9 mouse cellular contexts compared by ENCODE assay signal in the genomic region with DNA sequence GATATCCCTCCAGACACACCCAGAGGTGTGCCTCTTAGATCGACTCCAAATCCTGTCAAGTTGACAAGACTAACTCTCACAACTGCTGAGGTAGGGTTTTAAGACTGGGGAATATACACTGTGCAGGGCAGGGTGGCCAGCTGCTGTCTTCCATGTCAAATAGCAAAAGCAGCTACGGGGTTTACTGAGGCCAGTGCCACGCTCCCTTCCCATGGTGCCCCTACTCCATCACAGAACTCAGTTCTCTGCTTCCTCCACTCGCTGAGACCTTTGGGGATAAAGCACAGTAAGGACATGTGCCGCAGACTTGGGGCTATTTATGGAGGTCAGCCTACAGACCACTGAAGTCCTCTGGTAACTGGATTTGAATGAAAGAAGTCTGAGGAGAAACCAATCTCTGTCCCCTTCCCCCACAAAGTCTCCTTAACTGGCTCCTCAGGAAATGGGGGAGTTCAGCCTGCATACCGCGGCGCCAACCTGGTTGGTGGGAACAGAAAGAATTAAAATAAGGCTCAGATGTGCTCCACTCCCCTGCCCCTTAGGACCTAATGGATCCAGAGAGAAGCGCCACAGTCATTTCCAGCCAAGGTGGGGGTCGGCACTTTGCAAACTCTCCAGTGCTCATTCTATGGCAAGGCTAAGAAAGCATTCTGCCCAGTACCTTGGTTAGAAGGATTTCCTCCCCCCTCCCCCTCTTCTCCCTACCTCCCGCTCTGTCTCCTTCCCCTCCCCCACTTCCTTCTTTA.
DNase-seq lines count a peak whose midpoint lies in the region; ATAC-seq lines count a peak whose summit lies in the region.
"Had no signal": no experiment of that assay in that cellular context is flagged by ENCODE, and none has a peak within 500 bp of the region (broad histone marks: within the 10 kb centered on the region; RNA-seq: fewer than 3 reads in every experiment).

No protein-coding gene starts in this region.

- H3K36me3 ChIP-seq in liver, embryonic 11.5 days (ENCODE audit: control insufficient read depth, insufficient read depth, low read length), result no peaks in the 10 kb centered on the region
- no peaks in the 10 kb centered on the region for H3K36me3 ChIP-seq in forebrain, embryonic 11.5 days (ENCODE audit: control insufficient read depth, insufficient read depth, low read length)
- H3K36me3 ChIP-seq in limb, embryonic 11.5 days (ENCODE audit: control insufficient read depth, insufficient read depth, low read length), result no peaks in the 10 kb centered on the region
- no peaks in the 10 kb centered on the region for H3K36me3 ChIP-seq in neural tube, embryonic 11.5 days (ENCODE audit: control insufficient read depth, insufficient read depth, low read length)
- H3K36me3 ChIP-seq: G1E had no signal

- peak overlapping the region; percentile 55 for H3K4me2 ChIP-seq in liver, embryonic 11.5 days
- peak overlapping the region; percentile 41 for H3K4me2 ChIP-seq in forebrain, embryonic 11.5 days (ENCODE audit: low read depth, low read length, severe bottlenecking)
- H3K4me2 ChIP-seq in limb, embryonic 11.5 days (ENCODE audit: low read depth, severe bottlenecking), result peak overlapping the region; percentile 36
- H3K4me2 ChIP-seq in neural tube, embryonic 11.5 days (ENCODE audit: low read depth), result peak overlapping the region; percentile 24; the same call in 1 of the 2 replicates

- WGBS in liver, embryonic 11.5 days, result 10% methylated on average over 11 of the region's 11 CpGs
- WGBS in forebrain, embryonic 11.5 days, result 13% methylated on average over 11 of the region's 11 CpGs
- WGBS in limb, embryonic 11.5 days, result 15% methylated on average over 11 of the region's 11 CpGs
- WGBS in neural tube, embryonic 11.5 days, result 18% methylated on average over 11 of the region's 11 CpGs

- H3K27ac ChIP-seq in liver, embryonic 11.5 days (ENCODE audit: low read depth, low read length), result no peak overlapping the region
- H3K27ac ChIP-seq in forebrain, embryonic 11.5 days (ENCODE audit: low read depth, low read length), result no peak overlapping the region
- H3K27ac ChIP-seq in limb, embryonic 11.5 days (replicated peaks; ENCODE audit: low read depth, low read length), result peak overlapping the region; percentile 9; the same call in 1 of the 2 replicates
- H3K27ac ChIP-seq in neural tube, embryonic 11.5 days (ENCODE audit: low read depth, low read length), result no peak overlapping the region

- H3K27me3 ChIP-seq in liver, embryonic 11.5 days (replicated peaks; ENCODE audit: control insufficient read depth, insufficient read depth, low read length), result no peaks in the 10 kb centered on the region
- no peaks in the 10 kb centered on the region for H3K27me3 ChIP-seq in forebrain, embryonic 11.5 days (ENCODE audit: control insufficient read depth, insufficient read depth, low read length)
- H3K27me3 ChIP-seq in limb, embryonic 11.5 days (ENCODE audit: control insufficient read depth, insufficient read depth, low read length), result no peaks in the 10 kb centered on the region
- H3K27me3 ChIP-seq in neural tube, embryonic 11.5 days (ENCODE audit: control insufficient read depth, insufficient read depth, low read length), result no peaks in the 10 kb centered on the region

- H3K9me3 ChIP-seq in liver, embryonic 11.5 days (ENCODE audit: control insufficient read depth, low read length), result no peaks in the 10 kb centered on the region
- H3K9me3 ChIP-seq in forebrain, embryonic 11.5 days (ENCODE audit: control insufficient read depth, low read length), result no peaks in the 10 kb centered on the region
- no peaks in the 10 kb centered on the region for H3K9me3 ChIP-seq in limb, embryonic 11.5 days (ENCODE audit: control insufficient read depth, low read length)
- no peaks in the 10 kb centered on the region for H3K9me3 ChIP-seq in neural tube, embryonic 11.5 days (ENCODE audit: control insufficient read depth, low read length)
- H3K9me3 ChIP-seq: G1E had no signal

- DNase-seq in liver, embryonic 11.5 days (ENCODE audit: low spot score), result no peak
- no peak for DNase-seq in liver
- no peak for DNase-seq in forebrain, embryonic 11.5 days (ENCODE audit: low spot score)
- DNase-seq in limb, embryonic 11.5 days (ENCODE audit: low spot score), result peak; percentile 67
- DNase-seq in neural tube, embryonic 11.5 days (ENCODE audit: low spot score), result peak; percentile 34
- DNase-seq in thymus, postnatal 36 days, result no peak
- no peak for DNase-seq in urinary bladder, adult 18-20 months (ENCODE audit: low spot score in 2 of 2)
- DNase-seq in yolk sac, embryonic 10.5 days (ENCODE audit: low spot score), result no peak

- no peak overlapping the region for H3K9ac ChIP-seq in liver, embryonic 11.5 days (ENCODE audit: low read depth, low read length)
- H3K9ac ChIP-seq in forebrain, embryonic 11.5 days (ENCODE audit: low read length), result peak overlapping the region; percentile 41; the same call in 1 of the 2 replicates
- H3K9ac ChIP-seq in limb, embryonic 11.5 days (ENCODE audit: low read length), result no peak overlapping the region; the same call in 1 of the 2 replicates
- H3K9ac ChIP-seq in neural tube, embryonic 11.5 days (ENCODE audit: low read length), result no peak overlapping the region

- H3K4me3 ChIP-seq in liver, embryonic 11.5 days (ENCODE audit: low read depth, low read length), result no peak overlapping the region
- H3K4me3 ChIP-seq in forebrain, embryonic 11.5 days (ENCODE audit: low read depth, low read length), result peak overlapping the region; percentile 1; the same call in 1 of the 2 replicates
- no peak overlapping the region; the same call in 1 of the 2 replicates for H3K4me3 ChIP-seq in limb, embryonic 11.5 days (ENCODE audit: low read depth, low read length)
- no peak overlapping the region for H3K4me3 ChIP-seq in neural tube, embryonic 11.5 days (ENCODE audit: low read depth, low read length)

- H3K4me1 ChIP-seq in liver, embryonic 11.5 days (replicated peaks; ENCODE audit: control insufficient read depth, insufficient read depth, low read length), result 0 out of 2 replicates have a peak, but pooled peaks cover 5% of the 10 kb centered on the region
- H3K4me1 ChIP-seq in forebrain, embryonic 11.5 days (replicated peaks; ENCODE audit: control insufficient read depth, insufficient read depth, low read length), result peaks cover 5% of the 10 kb centered on the region
- peaks cover 8% of the 10 kb centered on the region; the same call in 1 of the 2 replicates for H3K4me1 ChIP-seq in limb, embryonic 11.5 days (ENCODE audit: control insufficient read depth, insufficient read depth, low read length)
- H3K4me1 ChIP-seq in neural tube, embryonic 11.5 days (ENCODE audit: control insufficient read depth, insufficient read depth, low read length), result no peaks in the 10 kb centered on the region

- no peak for ATAC-seq in liver, embryonic 11.5 days (replicated peaks; ENCODE audit: low FRiP score)
- ATAC-seq in forebrain, embryonic 11.5 days (replicated peaks; ENCODE audit: low FRiP score), result no peak
- peak; percentile 72 for ATAC-seq in limb, embryonic 11.5 days (ENCODE audit: insufficient number of reproducible peaks, low FRiP score, low TSS enrichment, low read depth)
- no peak for ATAC-seq in neural tube, embryonic 11.5 days (ENCODE audit: insufficient read depth, low FRiP score, low TSS enrichment)

Comparison
In these comparisons a context has a peak if more than half of its experiments do, and no peak if none do; other contexts are left out.
1. DNase-seq: peak in limb, embryonic 11.5 days (single experiment) and neural tube, embryonic 11.5 days (single experiment); none in liver, embryonic 11.5 days (single experiment), liver (single experiment), forebrain, embryonic 11.5 days (single experiment), thymus, postnatal 36 days (0 of 2), urinary bladder, adult 18-20 months (0 of 2) and yolk sac, embryonic 10.5 days (single experiment).
2. Peak in every context shown above with its lines, with median percentiles within 50 percentile points of each other: H3K4me2 ChIP-seq.